Mouse (Mus musculus) frontal cortex, adult 2 months (tissue): ENCODE measurements at regions not wholly inside any gene's neighbourhood (a gene's known extent, or its start where the extent isn't known, plus 50 kb on each side); places are given as distances from the start of the nearest gene placed in this dataset.
A peak's percentile ranks its signal among the peaks of the same experiment; 100 is the strongest.

Experiments used
- DNase-seq, 2 experiments: peaks; one replicate each; pipeline ENCODE4 v3.0.0; 2022; ENCODE audit warnings: low spot score in 1 of 2; ENCODE audit errors: extremely low spot score in 1 of 2

DNA sequence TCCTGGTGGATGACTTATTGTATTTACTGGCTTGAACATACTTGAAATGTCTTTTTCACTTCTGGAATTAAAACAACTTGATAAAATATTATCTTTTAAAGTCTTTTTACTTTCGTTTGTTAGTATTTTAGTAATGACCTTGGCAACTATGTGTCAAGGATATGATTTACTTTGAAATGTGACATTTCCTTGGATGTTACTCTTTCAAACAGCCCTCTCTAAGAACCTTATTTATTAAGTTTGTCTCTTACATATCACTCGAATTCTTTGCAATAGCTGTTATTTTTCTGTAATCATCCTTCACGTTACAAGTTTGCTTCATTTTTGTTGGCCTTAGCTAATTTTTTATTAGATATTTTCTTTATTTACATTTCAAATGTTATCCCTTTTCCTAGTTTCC lies 469.8 kb downstream of the Eepd1 start:
- DNase-seq = no peak

GRCm38 (mm10) chr9:25959082-25959481 lies 477.7 kb downstream of the Eepd1 start:
- peak; percentile 29 to 73 for DNase-seq

DNA sequence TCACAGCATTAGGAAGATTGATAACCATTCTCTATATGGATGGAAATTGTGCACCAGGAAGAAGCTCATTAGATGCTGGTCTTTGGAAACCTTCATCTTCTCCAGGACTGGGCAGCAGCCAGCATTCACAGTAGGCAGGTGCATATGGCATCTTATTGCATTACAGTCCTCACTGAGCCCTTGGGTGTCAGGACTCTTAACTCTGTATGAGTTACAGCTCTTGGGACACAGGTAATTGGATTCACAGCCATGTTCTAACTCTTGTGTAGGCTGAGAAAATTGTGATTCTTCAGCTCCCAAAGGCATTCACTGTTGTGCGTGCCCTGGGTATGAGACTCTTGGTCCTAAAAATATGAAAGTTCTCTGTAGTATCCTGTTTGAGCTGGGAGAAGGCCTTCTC lies 504.1 kb downstream of the Eepd1 start:
- no peak for DNase-seq

GRCm38 (mm10) chr9:25985920-25986319 lies 504.6 kb downstream of the Eepd1 start:
- no peak for DNase-seq

- no peak for DNase-seq
Measured at GRCm38 (mm10) chr9:26001821-26002220, 520.5 kb downstream of the Eepd1 start.
